Mouse (Mus musculus): ENCODE results near the gene Tmem190. TPM values are rescaled to one million over a fixed set of nuclear protein-coding genes. Genes with fewer than 3 reads are reported as not detected.
"Not testable (repeated sequence)": the region's sequence is repeated elsewhere in the genome, so short reads cannot be mapped to it uniquely, and the experiment has no call there.

The Tmem190 gene
- polyA plus RNA-seq, 1 experiment: not detected

DNA sequence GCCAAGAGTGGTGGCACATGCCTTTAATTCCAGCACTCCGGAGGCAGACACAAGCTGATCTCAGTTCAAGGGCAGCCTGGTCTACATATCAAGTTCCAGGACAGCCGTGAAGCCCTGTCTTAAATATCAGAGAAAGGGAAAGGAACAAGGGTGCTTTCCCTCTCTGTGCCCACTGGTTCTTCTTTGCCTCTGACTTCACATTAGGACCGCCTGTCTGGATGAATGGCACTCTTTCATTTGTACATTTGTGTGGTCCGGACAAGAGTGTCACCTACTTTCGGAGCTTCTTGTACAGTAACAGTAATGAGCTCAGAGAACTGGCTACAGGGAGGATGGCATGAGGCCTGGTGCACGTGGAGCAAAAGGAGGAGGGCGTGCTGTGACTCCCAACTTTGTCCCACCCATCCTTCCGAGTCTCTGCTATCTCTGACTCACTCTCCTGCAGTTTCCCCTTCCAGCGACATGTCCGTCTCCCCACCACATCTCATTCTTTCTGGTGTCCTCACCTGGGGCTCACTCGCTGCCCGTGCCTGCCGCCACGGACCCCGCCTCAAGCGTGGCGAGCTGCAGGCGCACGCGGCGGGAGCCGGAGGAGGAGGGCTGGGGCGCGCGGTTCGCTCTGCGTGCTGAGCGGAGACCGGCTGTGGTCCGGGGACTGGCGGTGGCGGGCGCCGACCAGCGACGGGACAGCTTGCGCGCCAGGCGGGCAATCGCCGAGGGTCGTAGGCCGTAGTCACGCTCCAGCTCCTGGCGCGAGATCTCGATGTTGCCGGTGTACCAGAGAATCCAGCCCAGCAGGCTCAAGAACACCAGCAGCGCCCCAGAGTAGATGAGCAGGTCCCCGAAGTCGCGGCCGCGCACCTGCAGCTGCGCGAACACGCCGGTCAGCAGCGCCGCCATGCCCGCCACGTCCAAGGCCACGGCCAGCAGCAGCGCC lies 6.0 kb downstream of the Tmem190 start:
- no peak for TF ChIP-seq CTCF (IDR thresholded peaks at IDR 0.05; ENCODE audit: insufficient read depth, low read length)
- TF ChIP-seq POLR2A (IDR thresholded peaks at IDR 0.05; ENCODE audit: borderline replicate concordance, extremely low read depth, low read depth, low read length): peak; percentile 44; the same call in 1 of the 2 replicates
- 1% methylated on average over 64 of the region's 64 CpGs for WGBS
- Histone ChIP-seq H3K4me3 (replicated peaks; ENCODE audit: extremely low read depth, low read depth, low read length) (peak overlapping the region; percentile 82), H3K4me1 (ENCODE audit: control insufficient read depth, insufficient read depth, low read length) (peaks cover 10% of the 10 kb centered on the region)
- DNase-seq: peak; percentile 82

GRCm38 (mm10) chr7:4789436-4789935 lies 6.7 kb downstream of the Tmem190 start, which contains the start of gene Tmem238:
Gene Tmem238 (minus strand): TSS chr7:4789656.
- DNase-seq: no peak
- WGBS: 9% methylated on average over 40 of the region's 40 CpGs

GRCm38 (mm10) chr7:4792278-4793212 lies 9.8 kb downstream of the Tmem190 start, which contains the start of gene Rpl28:
Gene Rpl28 (plus strand): TSS chr7:4792874.
- no peak for TF ChIP-seq CTCF (IDR thresholded peaks at IDR 0.05; ENCODE audit: insufficient read depth, low read length)
- TF ChIP-seq POLR2A (IDR thresholded peaks at IDR 0.05; ENCODE audit: borderline replicate concordance, extremely low read depth, low read depth, low read length): peak; percentile 93
- peak within 1 kb of the TSS; percentile 84 for H3K4me3 ChIP-seq (replicated peaks; ENCODE audit: extremely low read depth, low read depth, low read length)
- DNase-seq: peak; percentile 91
- whole genome bisulfite sequencing: under 1% methylated on average over 54 of the region's 54 CpGs
- H3K4me1 ChIP-seq (ENCODE audit: control insufficient read depth, insufficient read depth, low read length): peaks cover 13% of the 10 kb centered on the region

More at GRCm38 (mm10) chr7:4789436-4789935, 6.7 kb downstream of the Tmem190 start, which contains the start of gene Tmem238:
- Histone ChIP-seq H3K4me1 (ENCODE audit: control insufficient read depth, insufficient read depth, low read length) (peaks cover 13% of the 10 kb centered on the region), H3K4me3 (replicated peaks; ENCODE audit: extremely low read depth, low read depth, low read length) (peak within 1 kb of the TSS; percentile 82)
- TF ChIP-seq CTCF (IDR thresholded peaks at IDR 0.05; ENCODE audit: insufficient read depth, low read length): no peak
- TF ChIP-seq POLR2A (IDR thresholded peaks at IDR 0.05; ENCODE audit: borderline replicate concordance, extremely low read depth, low read depth, low read length): peak; percentile 67; the same call in 1 of the 2 replicates

DNA sequence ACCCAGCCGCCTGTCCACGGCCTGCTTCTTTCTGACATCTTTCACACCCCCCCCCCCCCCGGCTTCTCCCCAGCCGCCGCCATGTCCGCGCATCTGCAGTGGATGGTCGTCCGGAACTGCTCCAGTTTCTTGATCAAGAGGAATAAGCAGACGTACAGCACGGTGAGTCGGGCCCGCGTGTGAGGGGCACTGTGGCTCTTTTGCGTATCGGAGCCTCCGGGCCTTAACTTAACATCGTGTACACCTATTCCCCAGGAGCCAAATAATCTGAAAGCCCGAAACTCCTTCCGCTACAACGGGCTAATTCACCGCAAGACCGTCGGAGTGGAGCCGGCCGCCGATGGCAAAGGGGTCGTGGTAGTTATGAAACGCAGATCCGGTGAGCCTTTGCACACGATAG lies 10.5 kb downstream of the Tmem190 start:
- H3K4me3 ChIP-seq (replicated peaks; ENCODE audit: extremely low read depth, low read depth, low read length): peak overlapping the region; percentile 84
- not testable (repeated sequence) for DNase-seq
- under 1% methylated on average over 31 of the region's 31 CpGs for WGBS
- H3K4me1 ChIP-seq (ENCODE audit: control insufficient read depth, insufficient read depth, low read length): peaks cover 13% of the 10 kb centered on the region

- DNase-seq: no peak
- Histone ChIP-seq H3K4me1 (ENCODE audit: control insufficient read depth, insufficient read depth, low read length) (peaks cover 8% of the 10 kb centered on the region), H3K4me3 (replicated peaks; ENCODE audit: extremely low read depth, low read depth, low read length) (peak overlapping the region; percentile 84)
- 35% methylated on average over 4 of the region's 4 CpGs for WGBS
- TF ChIP-seq POLR2A (IDR thresholded peaks at IDR 0.05; ENCODE audit: borderline replicate concordance, extremely low read depth, low read depth, low read length): no peak
- TF ChIP-seq CTCF (IDR thresholded peaks at IDR 0.05; ENCODE audit: insufficient read depth, low read length): no peak
These were observed 10.9 kb downstream of the Tmem190 start for GRCm38 (mm10) chr7:4793674-4794073.

GRCm38 (mm10) chr7:4794631-4795168 lies 12.0 kb downstream of the Tmem190 start:
- WGBS: 53% methylated on average over 3 of the region's 3 CpGs
- DNase-seq: no peak
- no peak overlapping the region for H3K4me3 ChIP-seq (replicated peaks; ENCODE audit: extremely low read depth, low read depth, low read length)
- TF ChIP-seq POLR2A (IDR thresholded peaks at IDR 0.05; ENCODE audit: borderline replicate concordance, extremely low read depth, low read depth, low read length): no peak
- no peak for TF ChIP-seq CTCF (IDR thresholded peaks at IDR 0.05; ENCODE audit: insufficient read depth, low read length)
- H3K4me1 ChIP-seq (ENCODE audit: control insufficient read depth, insufficient read depth, low read length): peaks cover 6% of the 10 kb centered on the region

- H3K4me1 ChIP-seq (ENCODE audit: control insufficient read depth, insufficient read depth, low read length): peaks cover 5% of the 10 kb centered on the region; the same call in 1 of the 2 replicates
- no peak for TF ChIP-seq POLR2A (IDR thresholded peaks at IDR 0.05; ENCODE audit: borderline replicate concordance, extremely low read depth, low read depth, low read length)
- TF ChIP-seq CTCF (IDR thresholded peaks at IDR 0.05; ENCODE audit: insufficient read depth, low read length): peak; percentile 34; the same call in 1 of the 2 replicates
- no peak for DNase-seq
- WGBS: 62% methylated on average over 7 of the region's 7 CpGs
- no peak overlapping the region for H3K4me3 ChIP-seq (replicated peaks; ENCODE audit: extremely low read depth, low read depth, low read length)
These were observed 13.2 kb downstream of the Tmem190 start for GRCm38 (mm10) chr7:4795767-4796433.

- DNase-seq: no peak
- no peaks in the 10 kb centered on the region for H3K4me1 ChIP-seq (ENCODE audit: control insufficient read depth, insufficient read depth, low read length)
- H3K4me3 ChIP-seq (replicated peaks; ENCODE audit: extremely low read depth, low read depth, low read length): no peak overlapping the region
- TF ChIP-seq POLR2A (IDR thresholded peaks at IDR 0.05; ENCODE audit: borderline replicate concordance, extremely low read depth, low read depth, low read length) (no peak), CTCF (IDR thresholded peaks at IDR 0.05; ENCODE audit: insufficient read depth, low read length) (no peak)
These were observed 19.5 kb downstream of the Tmem190 start for GRCm38 (mm10) chr7:4802247-4802646.
